Mouse (Mus musculus) gastrocnemius, adult 2 months (tissue): ENCODE data around the gene Zbtb25. TPM values are rescaled to one million over a fixed set of nuclear protein-coding genes. Genes with fewer than 3 reads are reported as not detected.

Experiments
- DNase-seq: peaks from one replicate; pipeline ENCODE4 v3.0.0; 2022
- H3K27ac ChIP-seq: fragments of 200-600 bp; 2 replicates; pipeline ENCODE4 v1.8.1; 2022; ENCODE audit warnings: mild to moderate bottlenecking
- H3K4me3 ChIP-seq: fragments of 200-600 bp; 2 replicates; pipeline ENCODE4 v1.8.1; 2022; ENCODE audit warnings: mild to moderate bottlenecking, moderate library complexity
- CTCF ChIP-seq: fragments of 200-600 bp; IDR thresholded peaks from 2 replicates; pipeline ENCODE4 v1.8.1; 2022; ENCODE audit warnings: antibody characterized with exemption, mild to moderate bottlenecking, moderate library complexity
- intact Hi-C: fragments of 180-260 bp; cut with DNase I; formaldehyde crosslinking; loops from one replicate; pipeline ENCODE4 v1.15.1; 2025
- total RNA-seq, 2 experiments: library from RNA; stranded (reverse); gene quantifications; 2 replicates each; pipeline ENCODE4 v1.2.3; 2021

Gene Zbtb25
- total RNA-seq, 2 experiments from 2014 or later, result 6.5 to 7.2 TPM

- no peak for TF ChIP-seq CTCF
- intact Hi-C loops, result no loop called here
- no peak overlapping the region for H3K4me3 ChIP-seq
- DNase-seq, result no peak
- H3K27ac ChIP-seq, result no peak overlapping the region
Measured at GRCm38 (mm10) chr12:76300367-76300766, 69.0 kb downstream of the Zbtb25 start.

GRCm38 (mm10) chr12:76299361-76299906 is 70.0 kb downstream of the Zbtb25 start:
- H3K4me3 ChIP-seq, result no peak overlapping the region
- DNase-seq, result no peak
- no peak for TF ChIP-seq CTCF
- intact Hi-C loops, result no loop called here
- H3K27ac ChIP-seq, result no peak overlapping the region

- intact Hi-C loops, result no loop called here
- TF ChIP-seq CTCF, result no peak
Measured at GRCm38 (mm10) chr12:76297830-76298229, 71.6 kb downstream of the Zbtb25 start.

More at GRCm38 (mm10) chr12:76297830-76298229, 71.6 kb downstream of the Zbtb25 start:
- H3K27ac ChIP-seq, result no peak overlapping the region
- no peak overlapping the region for H3K4me3 ChIP-seq
- no peak for DNase-seq

Other genes with a start within 250 kb of the Zbtb25 start
- gene Esr2, start 192.3 kb downstream of the Zbtb25 start, total RNA-seq, result under 1 TPM; 0.08 to 0.13 TPM
- gene Tex21, start 122.9 kb downstream of the Zbtb25 start, total RNA-seq, result not detected
- 10 to 100 TPM; 30.1 to 37.8 TPM for gene Mthfd1, start 114.3 kb downstream of the Zbtb25 start, total RNA-seq
- under 1 TPM; 0.31 to 0.48 TPM for gene Akap5, start 44.7 kb downstream of the Zbtb25 start, total RNA-seq
- gene Zbtb1, start 664 bp upstream of the Zbtb25 start, total RNA-seq, result 1 to 10 TPM; 3.6 to 4.3 TPM
- gene Hspa2, start 34.6 kb upstream of the Zbtb25 start, total RNA-seq, result 1 to 10 TPM; 6.9 to 7.0 TPM
- not detected for gene Ppp1r36, start 47.9 kb upstream of the Zbtb25 start, total RNA-seq
- 1 to 10 TPM; 5.3 to 6.1 TPM for gene Plekhg3, start 161.3 kb upstream of the Zbtb25 start, total RNA-seq